Mouse (Mus musculus): ENCODE data around the gene Dpp6. TPM values are rescaled to one million over a fixed set of nuclear protein-coding genes. Genes with fewer than 3 reads are reported as not detected.
A peak's percentile ranks its signal among the peaks of the same experiment; 100 is the strongest.

Gene Dpp6
- polyA plus RNA-seq, 1 experiment from 2014 or later: 86.2 TPM

- H3K4me2 ChIP-seq: no peak overlapping the region
- no peak overlapping the region for H3K27ac ChIP-seq (replicated peaks)
- no peaks in the 10 kb centered on the region for H3K9me3 ChIP-seq
- H3K36me3 ChIP-seq: no peaks in the 10 kb centered on the region
- no peak overlapping the region for H3K4me3 ChIP-seq
- no peaks in the 10 kb centered on the region for H3K4me1 ChIP-seq (replicated peaks)
- WGBS: 69% methylated on average over 5 of the region's 5 CpGs
- no peak overlapping the region for H3K9ac ChIP-seq
- no peak for ATAC-seq (ENCODE audit: low FRiP score, low read depth)
- no peaks in the 10 kb centered on the region for H3K27me3 ChIP-seq
Observed at GRCm38 (mm10) chr5:27037796-27038195, 220.8 kb downstream of the Dpp6 start.

DNA sequence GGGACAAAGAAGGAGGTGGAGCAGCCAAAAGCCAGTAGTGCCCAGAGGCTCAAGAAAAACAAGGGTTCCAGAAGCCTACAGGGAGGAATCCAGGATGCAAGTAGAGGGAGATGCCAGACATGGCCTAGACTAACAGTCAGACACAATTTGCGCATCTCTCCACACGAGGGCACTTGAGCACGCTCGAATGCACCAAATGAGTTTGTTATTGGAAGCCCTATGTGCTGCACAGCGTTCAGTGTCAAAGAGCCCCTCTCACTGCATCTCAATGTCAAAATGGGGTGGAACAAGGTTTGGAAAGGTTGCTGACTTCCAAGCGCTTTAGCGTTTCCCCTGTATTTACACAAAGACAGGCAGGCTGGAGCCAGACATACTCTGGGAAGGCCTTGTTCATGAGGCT is 231.2 kb downstream of the Dpp6 start:
- Histone ChIP-seq H3K9ac (no peak overlapping the region), H3K4me1 (replicated peaks) (peaks cover 27% of the 10 kb centered on the region), H3K27ac (replicated peaks) (0 out of 2 replicates have a peak overlapping the region, but pooled peaks have one; percentile 73), H3K4me2 (no peak overlapping the region), H3K36me3 (no peaks in the 10 kb centered on the region), H3K4me3 (no peak overlapping the region), H3K27me3 (no peaks in the 10 kb centered on the region), H3K9me3 (no peaks in the 10 kb centered on the region)
- 15% methylated on average over 7 of the region's 7 CpGs for WGBS
- peak; percentile 67 for ATAC-seq (ENCODE audit: low FRiP score, low read depth)

GRCm38 (mm10) chr5:27048926-27049325 is 231.9 kb downstream of the Dpp6 start:
- peak overlapping the region; percentile 73 for H3K27ac ChIP-seq (replicated peaks)
- no peaks in the 10 kb centered on the region for H3K9me3 ChIP-seq
- H3K27me3 ChIP-seq: no peaks in the 10 kb centered on the region
- H3K9ac ChIP-seq: peak overlapping the region; percentile 77
- no peaks in the 10 kb centered on the region for H3K36me3 ChIP-seq
- H3K4me1 ChIP-seq (replicated peaks): peaks cover 27% of the 10 kb centered on the region
- peak overlapping the region; percentile 89 for H3K4me2 ChIP-seq
- H3K4me3 ChIP-seq: peak overlapping the region; percentile 60
- WGBS: 8% methylated on average over 9 of the region's 9 CpGs
- ATAC-seq (ENCODE audit: low FRiP score, low read depth): peak; percentile 46; the same call in 1 of the 2 replicates

DNA sequence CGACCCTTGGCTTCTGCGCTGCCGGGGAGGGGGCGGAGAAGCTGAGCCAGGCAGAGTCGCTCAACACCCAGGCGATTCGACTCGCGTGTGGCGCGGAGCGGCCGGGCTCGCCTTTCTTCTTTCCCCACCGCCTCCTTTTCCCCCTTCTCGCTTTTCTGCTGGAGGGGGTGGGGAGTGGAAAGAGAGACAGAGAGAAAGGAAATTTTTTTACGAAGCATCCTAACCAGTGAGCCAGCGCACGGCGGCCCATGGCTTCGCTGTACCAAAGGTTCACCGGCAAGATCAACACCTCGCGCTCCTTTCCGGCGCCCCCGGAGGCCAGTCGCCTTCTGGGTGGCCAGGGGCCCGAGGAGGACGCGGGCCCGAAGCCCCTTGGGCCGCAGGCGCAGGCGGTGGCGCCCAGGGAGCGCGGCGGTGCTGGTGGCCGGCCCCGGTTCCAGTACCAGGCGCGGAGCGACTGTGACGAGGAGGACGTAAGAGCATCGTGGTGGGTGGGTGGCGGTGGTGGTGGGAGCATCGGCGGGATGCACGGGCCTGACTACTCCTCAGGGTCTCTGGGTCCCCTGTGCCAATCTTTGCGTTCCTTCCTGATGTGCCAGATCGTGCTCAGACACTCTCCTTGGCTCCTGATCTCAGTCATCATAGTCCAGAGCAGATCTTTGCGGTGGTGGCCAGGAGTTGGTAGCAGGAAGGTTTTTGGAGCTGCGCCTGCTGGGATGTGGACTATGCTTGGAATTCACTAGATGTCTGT is 232.5 kb downstream of the Dpp6 start:
- Histone ChIP-seq H3K4me1 (replicated peaks) (peaks cover 27% of the 10 kb centered on the region), H3K36me3 (no peaks in the 10 kb centered on the region), H3K27ac (replicated peaks) (peak overlapping the region; percentile 73), H3K4me2 (peak overlapping the region; percentile 89), H3K9me3 (no peaks in the 10 kb centered on the region), H3K4me3 (peak overlapping the region; percentile 60), H3K27me3 (no peaks in the 10 kb centered on the region), H3K9ac (peak overlapping the region; percentile 77)
- peak; percentile 61 for ATAC-seq (ENCODE audit: low FRiP score, low read depth)
- WGBS: 1% methylated on average over 54 of the region's 55 CpGs

- Histone ChIP-seq H3K9me3 (no peaks in the 10 kb centered on the region), H3K9ac (no peak overlapping the region), H3K27me3 (no peaks in the 10 kb centered on the region), H3K4me2 (peak overlapping the region; percentile 89), H3K4me1 (replicated peaks) (peaks cover 27% of the 10 kb centered on the region), H3K27ac (replicated peaks) (no peak overlapping the region), H3K4me3 (no peak overlapping the region), H3K36me3 (no peaks in the 10 kb centered on the region)
- no peak for ATAC-seq (ENCODE audit: low FRiP score, low read depth)
- WGBS: 28% methylated on average over 3 of the region's 3 CpGs
Observed at GRCm38 (mm10) chr5:27051250-27051649, 234.2 kb downstream of the Dpp6 start.

DNA sequence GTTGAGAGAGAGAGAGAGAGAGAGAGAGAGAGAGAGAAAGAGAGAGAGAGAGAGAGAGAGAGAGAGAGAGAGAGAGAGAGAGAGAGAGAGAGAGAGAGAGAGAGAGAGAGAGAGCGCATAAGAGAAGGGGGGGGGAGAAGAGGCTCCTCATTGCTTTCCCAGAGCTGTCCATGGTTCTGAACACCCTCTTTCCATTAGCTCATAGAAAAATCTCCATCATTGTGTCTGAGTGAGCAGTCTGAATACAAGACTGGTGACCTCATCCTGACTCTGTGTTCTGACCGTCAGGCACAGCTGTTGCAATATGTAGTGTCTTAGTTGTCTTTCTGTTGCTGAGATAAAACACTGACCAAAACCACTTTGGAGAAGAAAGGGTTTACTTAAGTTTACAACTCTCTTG is 235.4 kb downstream of the Dpp6 start:
- WGBS: 19% methylated on average over 1 of the region's 2 CpGs
- no peak overlapping the region for H3K9ac ChIP-seq
- no peaks in the 10 kb centered on the region for H3K36me3 ChIP-seq
- H3K4me2 ChIP-seq: no peak overlapping the region
- no peak overlapping the region for H3K4me3 ChIP-seq
- no peaks in the 10 kb centered on the region for H3K27me3 ChIP-seq
- H3K27ac ChIP-seq (replicated peaks): no peak overlapping the region
- H3K9me3 ChIP-seq: no peaks in the 10 kb centered on the region
- ATAC-seq (ENCODE audit: low FRiP score, low read depth): no peak
- peaks cover 27% of the 10 kb centered on the region for H3K4me1 ChIP-seq (replicated peaks)

GRCm38 (mm10) chr5:27056436-27056835 is 239.4 kb downstream of the Dpp6 start:
- Histone ChIP-seq H3K27me3 (no peaks in the 10 kb centered on the region), H3K4me3 (no peak overlapping the region), H3K36me3 (no peaks in the 10 kb centered on the region), H3K4me2 (no peak overlapping the region), H3K9me3 (no peaks in the 10 kb centered on the region), H3K4me1 (replicated peaks) (peaks cover 4% of the 10 kb centered on the region; the same call in 1 of the 2 replicates), H3K9ac (no peak overlapping the region), H3K27ac (replicated peaks) (no peak overlapping the region)
- ATAC-seq (ENCODE audit: low FRiP score, low read depth): no peak
- 55% methylated on average over 5 of the region's 5 CpGs for WGBS

- Histone ChIP-seq H3K36me3 (no peaks in the 10 kb centered on the region), H3K4me1 (replicated peaks) (no peaks in the 10 kb centered on the region), H3K4me2 (no peak overlapping the region), H3K9ac (no peak overlapping the region), H3K27ac (replicated peaks) (0 out of 2 replicates have a peak overlapping the region, but pooled peaks have one; percentile 42), H3K27me3 (no peaks in the 10 kb centered on the region), H3K9me3 (no peaks in the 10 kb centered on the region), H3K4me3 (no peak overlapping the region)
- ATAC-seq (ENCODE audit: low FRiP score, low read depth): no peak
- 59% methylated on average over 4 of the region's 4 CpGs for WGBS
Observed at GRCm38 (mm10) chr5:27060114-27060513, 243.1 kb downstream of the Dpp6 start.

GRCm38 (mm10) chr5:27063871-27064270 is 246.9 kb downstream of the Dpp6 start:
- no peak overlapping the region for H3K4me2 ChIP-seq
- H3K4me1 ChIP-seq (replicated peaks): no peaks in the 10 kb centered on the region
- no peak overlapping the region for H3K27ac ChIP-seq (replicated peaks)
- ATAC-seq (ENCODE audit: low FRiP score, low read depth): no peak
- no peaks in the 10 kb centered on the region for H3K36me3 ChIP-seq
- H3K4me3 ChIP-seq: no peak overlapping the region
- H3K9ac ChIP-seq: no peak overlapping the region
- 71% methylated on average over 1 of the region's 1 CpGs for WGBS
- no peaks in the 10 kb centered on the region for H3K9me3 ChIP-seq
- no peaks in the 10 kb centered on the region for H3K27me3 ChIP-seq

GRCm38 (mm10) chr5:27066837-27067236 is 249.8 kb downstream of the Dpp6 start:
- no peaks in the 10 kb centered on the region for H3K36me3 ChIP-seq
- 71% methylated on average over 4 of the region's 4 CpGs for WGBS
- H3K4me1 ChIP-seq (replicated peaks): no peaks in the 10 kb centered on the region
- ATAC-seq (ENCODE audit: low FRiP score, low read depth): no peak
- H3K4me2 ChIP-seq: no peak overlapping the region
- no peak overlapping the region for H3K9ac ChIP-seq
- no peak overlapping the region for H3K4me3 ChIP-seq
- H3K9me3 ChIP-seq: no peaks in the 10 kb centered on the region
- H3K27ac ChIP-seq (replicated peaks): no peak overlapping the region
- no peaks in the 10 kb centered on the region for H3K27me3 ChIP-seq

DNA sequence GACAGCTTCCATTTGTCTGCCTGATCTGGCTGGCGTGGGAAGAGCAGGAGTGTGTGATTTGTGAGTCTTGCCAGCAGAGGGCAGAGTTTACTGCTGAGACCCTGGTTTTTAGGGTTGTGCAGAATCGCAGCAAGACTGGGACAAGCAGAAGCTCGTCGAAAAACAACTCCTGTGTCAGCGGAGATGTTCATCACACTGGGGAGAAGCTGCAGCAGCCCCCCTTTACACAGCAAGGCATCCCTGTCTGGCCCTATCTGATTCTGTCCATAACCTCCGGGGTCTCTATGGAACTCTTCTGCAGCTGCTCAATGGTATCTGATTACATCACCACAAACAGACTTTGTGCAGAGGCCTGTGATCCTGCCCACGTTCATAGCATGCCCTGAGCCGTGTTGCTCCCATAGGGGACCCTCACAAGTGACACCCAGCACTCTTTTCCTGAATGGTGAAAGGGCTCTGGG is 258.2 kb downstream of the Dpp6 start:
- Histone ChIP-seq H3K36me3 (no peaks in the 10 kb centered on the region), H3K9ac (no peak overlapping the region), H3K4me2 (no peak overlapping the region), H3K27ac (replicated peaks) (no peak overlapping the region), H3K4me1 (replicated peaks) (peaks cover 10% of the 10 kb centered on the region), H3K27me3 (no peaks in the 10 kb centered on the region), H3K9me3 (no peaks in the 10 kb centered on the region), H3K4me3 (no peak overlapping the region)
- WGBS: 21% methylated on average over 8 of the region's 8 CpGs
- ATAC-seq (ENCODE audit: low FRiP score, low read depth): peak; percentile 70

DNA sequence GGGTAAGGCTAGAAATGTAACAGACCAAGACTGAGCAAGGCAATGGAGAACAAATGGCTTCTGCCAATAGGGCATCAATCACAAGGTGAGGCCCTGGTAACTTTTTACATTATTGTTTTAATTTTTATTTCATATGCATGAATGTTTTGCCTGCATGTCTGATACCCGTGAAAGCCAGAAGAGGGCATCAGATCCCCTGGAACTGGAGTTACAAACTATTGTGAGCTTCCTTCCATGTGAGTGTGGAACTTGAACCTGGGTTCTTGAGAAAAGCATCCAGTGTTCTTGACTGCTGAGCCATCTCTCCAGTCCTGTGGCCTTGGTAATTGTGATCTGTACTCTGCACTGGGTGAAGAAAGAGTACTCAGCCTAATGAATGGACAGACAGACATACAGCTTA is 259.0 kb downstream of the Dpp6 start:
- no peak for ATAC-seq (ENCODE audit: low FRiP score, low read depth)
- Histone ChIP-seq H3K4me3 (no peak overlapping the region), H3K27me3 (no peaks in the 10 kb centered on the region), H3K4me2 (no peak overlapping the region), H3K9ac (no peak overlapping the region), H3K4me1 (replicated peaks) (peaks cover 10% of the 10 kb centered on the region), H3K9me3 (no peaks in the 10 kb centered on the region), H3K27ac (replicated peaks) (no peak overlapping the region), H3K36me3 (no peaks in the 10 kb centered on the region)
- WGBS: 36% methylated on average over 1 of the region's 1 CpGs

Data from hindbrain, embryonic 15.5 days (tissue).